Mouse (Mus musculus) intestine, postnatal 0 days (tissue): ENCODE data around the gene Tmem171. TPM values are rescaled to one million over a fixed set of nuclear protein-coding genes. Genes with fewer than 3 reads are reported as not detected.

ENCODE experiments used
- ATAC-seq: fragments of 200-750 bp; cut with Nextera tagmentation; 2 replicates; pipeline ENCODE4 v1.8.0; 2017; ENCODE audit warnings: mild to moderate bottlenecking, moderate TSS enrichment, moderate library complexity
- H3K27ac ChIP-seq: fragments of 300-500 bp; sonication (generic); 2 replicates; pipeline ENCODE4 v1.5.1; 2014; ENCODE audit warnings: mild to moderate bottlenecking, low read depth, low read length, moderate library complexity
- H3K27me3 ChIP-seq: fragments of 300-500 bp; sonication (generic); replicated peaks from 2 replicates; pipeline ENCODE4 v1.6.1; 2014; ENCODE audit warnings: low read length, mixed read lengths; ENCODE audit not compliant: control insufficient read depth, insufficient read depth
- H3K36me3 ChIP-seq: fragments of 300-500 bp; sonication (generic); 2 replicates; pipeline ENCODE4 v1.6.1; 2014; ENCODE audit warnings: mild to moderate bottlenecking, moderate library complexity; ENCODE audit not compliant: control insufficient read depth, insufficient read depth
- H3K4me1 ChIP-seq: fragments of 300-500 bp; sonication (generic); replicated peaks from 2 replicates; pipeline ENCODE4 v1.6.1; 2014; ENCODE audit warnings: antibody characterized with exemption, low read length, mixed read lengths; ENCODE audit not compliant: control insufficient read depth, insufficient read depth
- H3K4me2 ChIP-seq: fragments of 300-500 bp; sonication (generic); replicated peaks from 2 replicates; pipeline ENCODE4 v1.6.1; 2014; ENCODE audit warnings: low read depth, mild to moderate bottlenecking, moderate library complexity
- H3K4me3 ChIP-seq: fragments of 300-500 bp; sonication (generic); 2 replicates; pipeline ENCODE4 v1.5.1; 2014; ENCODE audit warnings: low read depth, low read length
- H3K9ac ChIP-seq: fragments of 300-500 bp; sonication (generic); 2 replicates; pipeline ENCODE4 v1.6.1; 2014; ENCODE audit warnings: mild to moderate bottlenecking, low read depth, low read length
- H3K9me3 ChIP-seq: fragments of 300-500 bp; sonication (generic); 2 replicates; pipeline ENCODE4 v1.6.1; 2016; ENCODE audit warnings: mixed run types; ENCODE audit not compliant: control insufficient read depth
- CTCF ChIP-seq: sonication (generic); IDR thresholded peaks from 2 replicates; pipeline ENCODE4 v1.5.1; 2016; ENCODE audit warnings: low read depth, mild to moderate bottlenecking, control low read depth, antibody characterized with exemption, moderate library complexity
- WGBS: fragments of 180-500 bp; shearing (Covaris S2); extraction: QIAGEN DNeasy Blood & Tissue Kit; methylation state at CpG from one replicate; pipeline ENCODE4 v1.1.7; 2014; 5-methylcytosine and 5-hydroxymethylcytosine counted together
- polyA plus RNA-seq: library from polyadenylated mRNA; unstranded; fragments of >200 nt; fragmentation: Nextera tagmentation; extraction: Ambion mirVana; gene quantifications from 2 replicates; pipeline ENCODE4 v1.2.1, GENCODE M21; 2015

The Tmem171 gene
- 48.6 and 56.7 TPM in 2 replicates for polyA plus RNA-seq

GRCm38 (mm10) chr13:98694773-98695314 lies at the start of gene Tmem171:
Tmem171 (minus strand) TSS chr13:98694834.
- no peak for TF ChIP-seq CTCF
- peak; percentile 70 for ATAC-seq
- peak within 1 kb of the TSS; percentile 97 for H3K27ac ChIP-seq
- 0 out of 2 replicates have a peak, but pooled peaks cover 7% of the 10 kb centered on the region for H3K4me1 ChIP-seq
- no peaks in the 10 kb centered on the region for H3K27me3 ChIP-seq
- peak within 1 kb of the TSS; percentile 56 for H3K4me3 ChIP-seq
- peak within 1 kb of the TSS; percentile 76 for H3K4me2 ChIP-seq
- no peaks in the 10 kb centered on the region for H3K9me3 ChIP-seq
- peak within 1 kb of the TSS; percentile 86 for H3K9ac ChIP-seq
- H3K36me3 ChIP-seq, result no peaks in the 10 kb centered on the region
- WGBS, result 4% methylated on average over 44 of the region's 44 CpGs

DNA sequence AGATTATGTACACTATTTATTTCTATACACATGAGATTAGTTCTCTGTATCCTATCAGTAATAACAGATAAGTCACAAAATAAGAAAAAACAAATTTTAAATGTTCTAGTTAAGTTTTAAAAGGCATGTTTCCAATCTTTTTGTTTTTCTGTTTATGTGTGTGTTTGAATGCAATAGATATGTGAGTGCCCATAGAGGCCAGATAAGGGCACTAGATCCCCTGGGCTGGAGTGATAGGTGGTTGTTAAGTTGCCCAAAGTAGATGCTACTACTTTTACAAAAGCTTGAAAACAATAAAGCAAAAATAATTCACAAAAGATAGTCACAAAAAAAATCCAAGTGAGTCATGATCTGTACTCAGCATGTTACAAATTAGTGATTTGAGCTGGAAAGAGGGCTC lies 49.2 kb upstream of the Tmem171 start:
- Histone ChIP-seq H3K27me3 (no peaks in the 10 kb centered on the region), H3K27ac (peak overlapping the region; percentile 15; the same call in 1 of the 2 replicates), H3K4me2 (no peak overlapping the region), H3K4me1 (no peaks in the 10 kb centered on the region), H3K9ac (no peak overlapping the region), H3K4me3 (no peak overlapping the region), H3K9me3 (no peaks in the 10 kb centered on the region), H3K36me3 (peaks cover 26% of the 10 kb centered on the region)
- no peak for TF ChIP-seq CTCF
- no peak for ATAC-seq

- Histone ChIP-seq H3K4me1 (no peaks in the 10 kb centered on the region), H3K36me3 (peaks cover 26% of the 10 kb centered on the region), H3K27me3 (no peaks in the 10 kb centered on the region), H3K9me3 (no peaks in the 10 kb centered on the region), H3K27ac (no peak overlapping the region), H3K4me3 (no peak overlapping the region), H3K9ac (no peak overlapping the region), H3K4me2 (no peak overlapping the region)
- TF ChIP-seq CTCF, result no peak
- 88% methylated on average over 6 of the region's 6 CpGs for WGBS
- no peak for ATAC-seq
These were observed 48.6 kb upstream of the Tmem171 start for GRCm38 (mm10) chr13:98743214-98743613.

- Histone ChIP-seq H3K9ac (no peak overlapping the region), H3K27me3 (no peaks in the 10 kb centered on the region), H3K27ac (no peak overlapping the region), H3K4me3 (no peak overlapping the region), H3K36me3 (peaks cover 24% of the 10 kb centered on the region), H3K4me2 (no peak overlapping the region), H3K4me1 (no peaks in the 10 kb centered on the region), H3K9me3 (no peaks in the 10 kb centered on the region)
- TF ChIP-seq CTCF, result no peak
- ATAC-seq, result no peak
- 96% methylated on average over 2 of the region's 2 CpGs for WGBS
These were observed 43.6 kb upstream of the Tmem171 start for GRCm38 (mm10) chr13:98738213-98738612.

DNA sequence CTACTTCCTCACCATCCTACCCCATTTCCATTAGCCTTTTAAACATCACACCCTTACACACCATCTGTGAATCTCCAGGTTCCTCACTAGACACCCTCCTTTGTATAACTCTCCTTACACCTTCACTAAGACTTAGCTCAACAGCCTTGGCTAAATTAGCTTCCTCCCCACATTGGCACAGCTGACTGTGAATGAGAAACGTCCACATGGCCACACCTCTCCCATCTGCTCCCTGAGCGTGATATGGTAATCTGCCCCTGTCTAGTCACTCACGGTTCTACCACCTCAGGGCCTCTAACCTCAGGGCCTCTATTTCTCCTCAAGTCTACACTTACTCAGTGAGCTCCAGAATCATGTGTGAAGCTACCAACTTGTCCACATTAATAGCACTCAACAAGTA lies 38.7 kb upstream of the Tmem171 start:
- no peak overlapping the region for H3K4me3 ChIP-seq
- H3K4me1 ChIP-seq, result no peaks in the 10 kb centered on the region
- H3K27ac ChIP-seq, result no peak overlapping the region
- ATAC-seq, result no peak
- WGBS, result 34% methylated on average over 3 of the region's 3 CpGs
- peaks cover 42% of the 10 kb centered on the region for H3K36me3 ChIP-seq
- no peak overlapping the region for H3K9ac ChIP-seq
- no peaks in the 10 kb centered on the region for H3K27me3 ChIP-seq
- TF ChIP-seq CTCF, result no peak
- no peak overlapping the region for H3K4me2 ChIP-seq
- no peaks in the 10 kb centered on the region for H3K9me3 ChIP-seq

DNA sequence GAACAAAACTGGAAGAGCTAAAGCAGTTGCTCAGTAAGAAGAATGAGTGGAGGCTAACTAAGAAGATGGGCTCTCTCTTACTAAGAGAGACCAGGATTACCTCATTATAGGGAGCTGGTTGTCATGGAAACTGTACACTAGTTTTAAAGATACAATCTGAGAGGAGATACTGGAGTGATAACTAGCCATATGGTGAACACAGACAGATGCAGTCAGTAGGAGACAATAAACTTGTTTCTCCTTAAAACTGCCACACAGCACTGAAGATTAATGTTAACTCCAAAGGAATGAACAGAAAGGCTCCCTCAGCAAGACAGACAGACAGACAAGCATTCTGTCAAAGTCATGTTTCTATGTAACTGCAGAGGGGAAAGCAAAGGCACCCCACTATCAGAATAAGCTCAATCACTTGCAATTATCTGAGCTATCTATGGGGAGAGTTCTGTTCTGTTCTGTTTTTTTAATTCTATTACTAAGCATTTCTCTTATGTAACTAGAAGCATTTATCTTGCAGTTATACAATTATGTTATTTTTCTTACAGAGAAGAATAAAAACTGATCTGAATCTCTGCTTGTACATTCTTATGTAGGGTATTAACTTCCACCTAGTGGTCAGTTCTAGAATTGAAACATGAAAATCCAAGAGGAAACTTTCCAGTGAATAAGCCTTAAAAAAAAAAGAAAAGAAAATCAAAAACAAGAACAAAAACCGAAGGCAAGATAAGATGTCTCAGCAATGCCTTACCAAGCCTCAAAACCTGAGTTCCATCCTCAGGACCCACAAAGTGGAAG lies 34.8 kb upstream of the Tmem171 start:
- Histone ChIP-seq H3K4me2 (no peak overlapping the region), H3K9ac (no peak overlapping the region), H3K36me3 (peaks cover 54% of the 10 kb centered on the region), H3K27me3 (no peaks in the 10 kb centered on the region), H3K4me3 (no peak overlapping the region), H3K4me1 (no peaks in the 10 kb centered on the region), H3K9me3 (no peaks in the 10 kb centered on the region), H3K27ac (no peak overlapping the region)
- WGBS, result 26% methylated on average over 1 of the region's 1 CpGs
- no peak for ATAC-seq
- peak; percentile 50 for TF ChIP-seq CTCF
